Mouse (Mus musculus) monocyte, adult 5-6 weeks (primary cell): ENCODE data around the gene Gm49661. TPM values are rescaled to one million over a fixed set of nuclear protein-coding genes. Genes with fewer than 3 reads are reported as not detected.

ENCODE experiments used
- ATAC-seq: fragments of 153-309, 156-312 bp; replicated peaks from 2 replicates; pipeline ENCODE4 v1.8.0; 2017; ENCODE audit warnings: mild to moderate bottlenecking; ENCODE audit not compliant: low TSS enrichment, insufficient number of reproducible peaks, severe bottlenecking, poor library complexity, low FRiP score
- total RNA-seq: library from RNA; stranded (forward); fragments of 200-1000, 200-491, 200-594 nt; gene quantifications from 3 replicates; pipeline ENCODE4 v1.2.3, GENCODE M21; 2017

Gm49661 gene
- not detected in 3 replicates for total RNA-seq

GRCm38 (mm10) chr8:84969241-84970134 is at the start of gene Gm49661, which contains the start of the genes Prdx2 and Rnaseh2a:
Gm49661 (minus strand) TSS chr8:84969433.
Prdx2 (plus strand) TSS chr8:84969587.
Rnaseh2a (minus strand) TSS chr8:84969767.
- ATAC-seq, result no peak

DNA sequence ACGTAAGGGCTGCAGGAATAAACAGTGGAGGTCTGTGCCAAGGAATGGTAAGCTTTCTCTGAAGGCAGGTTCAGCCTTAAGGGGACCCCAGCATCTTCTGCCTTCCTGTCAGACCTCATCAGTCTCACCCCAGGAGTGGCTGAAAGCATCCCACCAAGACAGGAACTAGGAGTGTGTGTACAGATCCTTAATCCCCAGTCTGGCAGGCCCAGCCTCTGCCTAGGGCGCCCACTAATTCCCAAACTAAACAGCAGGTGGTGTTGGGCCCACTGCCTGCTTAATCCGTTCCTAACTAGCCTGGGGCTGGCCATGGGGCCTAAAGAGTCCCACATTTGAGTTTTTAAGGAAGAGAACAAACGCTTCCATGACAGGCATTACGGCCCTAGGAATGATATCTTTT is 48.0 kb upstream of the Gm49661 start:
- ATAC-seq, result no peak

- ATAC-seq, result no peak
These were observed 47.5 kb upstream of the Gm49661 start for GRCm38 (mm10) chr8:85016724-85017123.

GRCm38 (mm10) chr8:85014431-85014830 is 45.2 kb upstream of the Gm49661 start, which contains the start of gene Best2:
Best2 (minus strand) TSS chr8:85014531.
- no peak for ATAC-seq

DNA sequence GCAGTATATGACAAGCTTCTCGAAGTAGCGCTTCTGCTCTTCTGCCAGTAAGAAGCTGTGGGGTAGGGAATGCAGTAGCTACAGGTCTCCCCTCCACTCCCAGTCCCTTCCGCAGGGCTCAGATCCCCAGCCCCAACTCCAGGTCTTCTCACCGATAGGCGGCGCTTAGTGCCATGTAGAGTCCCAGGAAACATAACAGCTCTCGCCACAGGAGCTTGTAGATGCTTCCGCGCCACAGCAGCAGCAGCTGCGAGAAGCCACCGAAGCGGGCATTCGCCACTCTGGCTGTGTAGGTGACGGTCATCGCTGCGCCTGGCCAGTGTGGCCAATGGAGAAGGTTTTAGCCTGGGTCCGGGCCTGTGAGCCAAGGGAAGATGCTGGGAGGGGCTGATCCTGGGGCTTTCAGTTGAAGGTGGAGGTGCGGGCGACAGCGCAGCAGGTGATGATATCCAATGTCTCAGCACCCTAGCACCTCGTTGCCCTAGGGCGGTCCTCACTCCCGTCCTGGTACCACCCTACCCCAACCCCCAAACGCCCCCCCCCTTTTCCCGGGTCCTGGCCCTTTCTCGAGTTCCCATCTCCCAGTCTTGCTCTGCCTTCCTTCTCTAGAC is 44.1 kb upstream of the Gm49661 start:
- peak; percentile 74 for ATAC-seq

- no peak for ATAC-seq
These were observed 42.0 kb upstream of the Gm49661 start for GRCm38 (mm10) chr8:85011242-85011641.

GRCm38 (mm10) chr8:85007686-85008085 is 38.5 kb upstream of the Gm49661 start:
- ATAC-seq, result no peak

GRCm38 (mm10) chr8:84997649-84998295 is 28.5 kb upstream of the Gm49661 start:
- peak; percentile 92 for ATAC-seq

GRCm38 (mm10) chr8:84996978-84997377 is 27.7 kb upstream of the Gm49661 start:
- ATAC-seq, result no peak

DNA sequence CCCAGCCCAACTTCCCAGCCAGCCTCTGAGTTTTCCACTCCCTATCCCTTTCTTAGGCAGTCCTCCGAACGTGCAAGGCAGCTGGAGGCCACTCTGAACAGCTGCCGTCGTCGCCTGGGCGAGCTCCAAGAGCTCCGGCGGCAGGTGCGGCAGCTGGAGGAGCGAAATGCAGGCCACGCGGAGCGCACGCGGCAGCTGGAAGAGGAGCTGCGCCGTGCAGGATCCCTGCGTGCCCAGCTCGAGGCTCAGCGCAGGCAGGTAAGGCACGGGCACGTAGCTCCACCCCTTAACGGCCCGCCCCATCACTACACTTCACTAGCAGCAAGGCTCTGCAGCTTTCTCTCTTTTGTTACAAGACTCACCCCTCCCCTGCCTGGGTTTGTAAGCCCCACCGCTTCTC is 26.4 kb upstream of the Gm49661 start:
- no peak for ATAC-seq

- ATAC-seq, result no peak
These were observed 25.1 kb upstream of the Gm49661 start for GRCm38 (mm10) chr8:84994375-84994774.

DNA sequence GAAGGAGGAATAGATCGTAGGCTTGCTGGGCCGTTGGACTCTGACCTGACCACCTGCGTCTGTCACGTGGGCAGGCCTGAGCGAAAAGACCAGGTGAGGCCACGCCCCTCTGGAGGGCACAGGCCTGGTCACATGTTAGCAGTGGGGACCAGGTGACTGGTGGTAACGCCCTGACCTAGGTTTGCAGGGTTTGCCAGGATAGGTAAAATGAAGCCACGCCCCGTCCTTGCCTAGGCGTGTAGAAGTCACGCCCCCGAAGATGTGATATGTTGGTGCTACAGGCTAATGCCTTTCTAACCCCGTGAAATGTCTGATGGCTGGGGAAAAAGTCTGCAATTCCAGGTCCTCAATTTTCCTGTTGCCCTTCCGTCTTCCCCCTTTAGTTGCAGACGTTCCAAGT is 21.6 kb upstream of the Gm49661 start:
- ATAC-seq, result 0 out of 2 replicates have a peak, but pooled peaks have one; percentile 5

DNA sequence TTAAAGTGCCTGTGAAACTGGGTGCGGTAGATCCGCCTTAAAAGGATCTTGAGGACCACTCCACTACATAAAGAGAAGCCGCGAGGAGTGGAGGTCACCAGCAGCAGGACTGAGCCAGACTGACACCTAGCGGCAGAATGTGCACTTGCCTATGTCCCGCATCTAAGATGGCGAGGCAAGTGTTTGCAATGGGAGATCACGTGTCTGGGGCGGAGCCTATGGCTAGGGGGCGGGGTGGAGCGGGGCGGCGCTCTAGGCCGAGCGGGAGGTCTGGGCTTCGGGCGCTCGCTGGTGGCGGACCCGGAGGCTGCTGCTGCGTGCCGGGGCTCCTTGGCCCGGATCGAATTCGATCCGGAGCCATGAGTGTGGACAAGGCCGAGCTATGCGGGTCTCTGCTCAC is 21.1 kb upstream of the Gm49661 start, which contains the start of gene Hook2:
Gene Hook2, plus strand, starts transcription at position 255 of the 400 bp plus-strand sequence.
- ATAC-seq, result peak; percentile 78

- peak; percentile 32 for ATAC-seq
These were observed 20.6 kb upstream of the Gm49661 start for GRCm38 (mm10) chr8:84989810-84990209.

GRCm38 (mm10) chr8:84989311-84989731 is 20.1 kb upstream of the Gm49661 start:
- no peak for ATAC-seq

DNA sequence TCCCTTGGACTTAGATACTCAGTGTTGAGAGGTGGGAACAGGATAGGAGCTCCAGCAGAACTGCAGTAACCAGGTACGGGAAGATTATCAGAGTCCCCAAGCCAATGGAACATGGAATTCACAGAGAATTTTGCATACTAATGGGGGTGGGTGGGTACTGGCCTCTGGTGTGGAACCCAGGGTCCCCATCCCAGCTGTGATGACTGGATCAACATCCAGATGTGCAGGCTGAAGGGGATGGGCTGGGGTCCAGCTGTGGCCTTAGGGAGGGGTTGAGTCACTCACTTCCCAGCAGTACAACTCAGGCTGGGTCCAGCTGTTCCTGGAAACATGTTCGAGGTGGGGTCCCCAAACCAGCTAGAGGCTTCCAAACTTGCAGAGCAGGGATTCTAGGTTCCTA is 18.7 kb upstream of the Gm49661 start:
- ATAC-seq, result no peak

- ATAC-seq, result no peak
These were observed 18.2 kb upstream of the Gm49661 start for GRCm38 (mm10) chr8:84987388-84987787.

DNA sequence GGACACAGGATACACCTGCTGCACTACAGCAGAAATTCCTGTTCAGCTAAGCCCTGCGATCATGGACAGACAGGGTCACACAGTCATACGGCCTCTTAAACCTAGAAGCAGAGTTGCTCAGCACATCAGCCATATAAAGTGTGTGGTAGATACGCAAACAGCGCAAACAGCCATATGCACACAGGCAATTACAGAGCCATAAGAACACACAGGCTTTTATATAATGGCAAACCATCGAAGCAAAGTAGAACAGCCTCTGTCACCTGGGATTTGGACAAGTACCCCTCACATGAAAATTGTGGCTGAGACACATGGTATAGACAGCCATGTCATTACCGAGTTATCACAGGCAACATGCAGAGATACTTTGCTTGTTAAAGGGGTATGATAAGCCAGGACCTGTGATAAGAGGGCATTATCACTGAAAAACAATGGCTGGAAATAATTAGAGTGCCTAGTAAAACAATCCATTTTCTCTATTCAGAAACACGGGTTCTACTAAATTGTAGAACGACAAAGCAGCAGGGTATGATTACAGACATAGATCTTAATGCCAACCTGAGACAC is 17.2 kb upstream of the Gm49661 start:
- ATAC-seq, result no peak
